Mouse (Mus musculus) stomach, postnatal 0 days (tissue): ENCODE data around the gene Babam2.

Experiments used
- CTCF ChIP-seq: IDR thresholded peaks from 2 replicates; pipeline ENCODE4 v1.5.1; 2016; ENCODE audit warnings: antibody characterized with exemption, low read depth, mild to moderate bottlenecking, moderate library complexity
- EP300 ChIP-seq: optimal IDR thresholded peaks from 2 replicates; pipeline ENCODE3; 2016; ENCODE audit warnings: antibody characterized with exemption

- no peak for TF ChIP-seq EP300
- TF ChIP-seq CTCF, result no peak
Measured at GRCm38 (mm10) chr5:31983817-31984368, 286.4 kb downstream of the Babam2 start.
